Mouse (Mus musculus): ENCODE measurements at regions not wholly inside any gene's neighbourhood (a gene's known extent, or its start where the extent isn't known, plus 50 kb on each side); places are given as distances from the start of the nearest gene placed in this dataset.
"Not testable (repeated sequence)": the region's sequence is repeated elsewhere in the genome, so short reads cannot be mapped to it uniquely, and the experiment has no call there.

DNA sequence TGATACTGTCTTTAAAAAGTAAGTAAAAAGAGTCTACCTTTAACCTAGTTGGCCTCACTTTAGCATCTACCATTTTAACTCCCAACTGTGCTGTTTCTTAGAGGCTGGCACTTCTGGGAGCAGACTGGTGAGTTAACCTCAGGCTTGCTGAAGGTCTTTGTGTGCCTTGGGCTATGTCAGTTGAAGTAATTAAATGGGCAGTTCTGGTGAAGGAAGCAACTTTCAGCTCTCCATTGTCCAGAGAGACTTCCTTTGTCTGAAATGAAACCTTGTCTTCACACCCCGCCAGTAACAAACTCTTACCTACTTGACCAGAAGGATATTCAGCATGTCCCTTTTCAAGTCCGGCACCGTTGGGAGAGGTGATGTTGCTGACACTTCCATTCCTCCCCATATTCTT lies 55.5 kb downstream of the Zfp281 start:
- no peak for DNase-seq

- not testable (repeated sequence) for DNase-seq
Observed at GRCm38 (mm10) chr1:136682311-136682710, 57.6 kb downstream of the Zfp281 start.

- peak; percentile 85 to 88 for DNase-seq
Observed at GRCm38 (mm10) chr1:136683061-136683531, 58.4 kb downstream of the Zfp281 start.

DNA sequence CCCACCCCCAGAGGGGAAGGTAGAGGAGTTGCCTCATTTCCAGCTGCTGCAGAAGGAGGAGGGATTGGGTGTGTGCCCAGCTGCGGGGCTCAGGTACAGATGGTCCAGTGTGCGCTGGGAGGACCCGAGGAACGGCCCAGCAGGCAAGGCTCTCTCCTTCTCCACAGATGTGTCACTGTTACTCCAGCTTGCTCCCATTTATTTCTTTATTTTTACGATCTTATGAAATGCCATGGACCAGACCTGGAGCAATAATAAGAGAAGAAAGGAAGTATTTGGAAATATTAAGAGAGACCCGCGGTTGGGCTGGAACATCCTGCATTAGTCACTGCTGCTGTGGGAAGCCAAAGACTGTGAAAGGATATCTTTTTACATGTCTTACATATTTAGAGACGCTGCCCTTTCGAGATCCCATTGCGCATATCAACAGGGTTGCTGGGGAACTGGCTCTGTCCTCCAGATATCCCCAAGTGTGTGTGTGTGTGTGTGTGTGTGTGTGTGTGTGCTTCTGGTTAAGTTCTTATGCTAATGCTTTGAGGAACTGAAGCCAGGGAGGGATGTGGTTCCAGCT lies 58.9 kb downstream of the Zfp281 start:
- DNase-seq: peak; percentile 72 to 79

GRCm38 (mm10) chr1:136684481-136684880 lies 59.8 kb downstream of the Zfp281 start:
- DNase-seq: no peak

DNA sequence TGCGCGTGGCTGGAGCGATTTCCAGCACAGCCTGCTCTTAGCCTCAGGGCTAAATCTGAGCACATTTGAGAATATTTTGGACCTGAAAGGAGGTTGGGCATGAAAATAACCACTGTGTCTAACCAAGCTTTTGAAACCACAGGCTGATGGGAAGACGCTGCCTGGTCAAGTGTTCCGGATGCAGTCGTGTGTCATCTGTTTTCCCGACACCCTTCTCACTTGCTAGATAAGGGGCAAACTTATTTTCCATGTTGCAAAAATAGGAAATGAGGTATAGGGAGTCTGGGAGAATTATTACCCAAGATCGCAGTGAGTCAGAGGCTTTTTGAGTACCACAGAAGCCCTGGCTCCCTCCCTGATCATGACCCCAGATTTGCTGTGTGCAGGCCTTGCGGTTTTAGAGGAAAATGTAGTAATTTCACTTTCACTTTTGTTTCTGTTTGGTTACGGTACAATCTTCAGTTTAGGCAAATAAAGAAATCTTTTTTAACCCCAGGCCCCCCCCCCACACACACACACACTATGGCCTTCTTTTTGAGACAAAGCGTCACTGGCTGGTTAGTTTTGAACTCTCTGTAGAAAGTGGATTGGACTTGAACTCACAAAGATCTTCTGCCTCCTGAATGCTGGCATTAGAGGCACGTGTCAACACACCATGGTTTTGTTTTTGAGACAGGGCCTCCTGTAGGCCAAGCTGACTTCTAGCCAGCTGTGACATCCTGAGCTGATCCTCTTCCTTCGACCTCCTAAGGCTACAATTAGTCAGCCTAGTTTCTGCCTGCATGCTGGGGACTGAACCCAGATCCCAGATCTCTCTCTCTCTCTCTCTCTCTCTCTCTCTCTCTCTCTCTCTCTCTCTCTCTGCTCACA lies 60.7 kb downstream of the Zfp281 start:
- DNase-seq: peak; percentile 68 to 81

DNA sequence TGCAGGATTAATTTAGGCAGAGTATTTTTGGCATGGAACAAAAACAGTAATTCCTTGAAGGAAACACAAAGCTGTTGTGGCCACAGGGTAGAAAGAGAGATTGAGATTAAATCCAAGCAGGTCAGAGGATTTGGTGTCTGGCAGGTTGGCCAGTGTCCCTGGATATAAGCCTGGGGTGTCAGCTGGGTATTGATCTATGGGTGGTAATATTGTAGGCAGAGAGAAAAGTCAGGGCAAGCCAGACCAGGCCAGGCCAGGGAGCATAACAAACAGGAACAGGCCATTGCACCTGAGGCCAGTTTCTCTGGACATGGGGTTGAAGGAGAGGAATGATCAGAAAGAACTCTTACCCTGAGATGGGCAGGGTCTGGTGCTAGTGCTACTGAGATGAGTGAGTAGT lies 61.8 kb downstream of the Zfp281 start:
- no peak for DNase-seq

GRCm38 (mm10) chr1:136690068-136690467 lies 65.4 kb downstream of the Zfp281 start:
- DNase-seq: no peak

DNA sequence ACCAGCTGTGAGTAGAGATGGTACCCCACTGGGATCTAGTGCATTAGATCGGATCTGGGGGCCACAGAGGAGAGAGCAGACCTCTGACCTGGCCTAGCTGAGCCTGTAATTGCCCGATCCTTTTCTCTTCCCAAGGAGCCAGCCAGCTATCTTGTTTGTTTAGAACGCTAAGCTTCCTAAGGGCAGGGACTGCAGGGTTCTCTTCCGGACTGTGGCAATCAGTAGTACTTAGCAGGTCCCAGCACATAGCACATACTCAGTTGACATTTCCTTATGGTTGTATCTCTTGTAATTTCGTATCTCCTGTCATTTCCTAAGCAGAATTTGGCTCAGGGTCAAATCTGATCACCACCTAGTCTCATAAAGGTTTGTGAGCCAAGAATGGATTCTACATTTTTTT lies 68.7 kb downstream of the Zfp281 start:
- no peak for DNase-seq

DNA sequence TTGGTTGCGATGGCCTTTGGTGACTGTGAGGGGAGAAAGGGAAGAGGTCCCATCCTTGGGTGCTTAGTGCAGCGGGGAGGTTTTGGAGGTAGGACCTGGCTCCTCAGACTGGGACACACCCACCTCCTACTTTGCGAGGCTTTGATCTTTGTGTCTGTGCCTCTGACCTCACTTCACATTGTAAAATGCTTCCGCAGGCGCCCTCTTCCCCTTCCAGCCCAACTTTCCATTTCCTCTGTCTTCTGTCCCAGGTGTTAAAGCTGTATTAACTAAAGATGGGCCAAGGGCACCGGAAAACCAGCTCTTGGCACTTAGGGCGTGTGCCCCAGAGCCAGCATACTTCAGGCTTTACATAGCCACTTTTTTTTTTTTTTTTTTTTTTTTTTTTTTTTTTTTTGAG lies 70.3 kb downstream of the Zfp281 start:
- DNase-seq: peak in 1 of 2 experiments; percentile 35

GRCm38 (mm10) chr1:136696077-136696641 lies 71.5 kb downstream of the Zfp281 start:
- peak; percentile 44 to 45 for DNase-seq

DNA sequence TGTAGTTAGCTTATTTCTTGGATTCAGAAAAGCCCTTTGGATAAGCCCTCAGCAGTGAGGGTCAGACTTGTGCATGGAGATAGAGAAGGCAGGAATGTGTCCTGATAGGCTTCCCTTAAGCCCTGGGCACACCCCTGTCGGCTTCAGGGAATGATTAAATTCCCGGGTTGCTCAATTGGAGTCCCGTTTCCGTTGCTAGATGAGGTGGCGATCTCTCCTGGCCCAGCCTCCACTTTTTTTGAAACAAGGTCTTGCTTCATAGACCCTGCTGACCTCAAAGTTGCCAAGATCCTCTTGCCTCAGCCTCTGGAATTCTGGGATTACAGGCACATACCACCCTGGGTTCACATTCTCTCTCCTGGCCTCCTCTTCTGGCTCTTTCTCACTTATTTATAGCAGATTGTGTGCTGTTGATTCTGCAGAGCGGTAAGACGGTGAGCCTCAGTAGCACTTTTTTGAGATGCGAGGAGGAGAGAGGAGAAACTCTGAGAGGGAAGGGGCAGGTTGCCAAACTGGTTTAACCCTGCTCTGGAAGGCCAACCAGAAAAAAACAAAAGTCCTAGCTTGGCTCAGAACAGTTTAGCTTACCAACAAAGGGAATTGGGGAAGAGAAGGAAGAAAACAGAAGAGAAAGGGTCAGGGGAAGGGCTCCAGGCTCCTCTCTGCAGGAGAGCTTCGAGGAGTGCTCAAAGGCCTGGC lies 73.9 kb downstream of the Zfp281 start:
- DNase-seq: peak; percentile 59 to 78

DNA sequence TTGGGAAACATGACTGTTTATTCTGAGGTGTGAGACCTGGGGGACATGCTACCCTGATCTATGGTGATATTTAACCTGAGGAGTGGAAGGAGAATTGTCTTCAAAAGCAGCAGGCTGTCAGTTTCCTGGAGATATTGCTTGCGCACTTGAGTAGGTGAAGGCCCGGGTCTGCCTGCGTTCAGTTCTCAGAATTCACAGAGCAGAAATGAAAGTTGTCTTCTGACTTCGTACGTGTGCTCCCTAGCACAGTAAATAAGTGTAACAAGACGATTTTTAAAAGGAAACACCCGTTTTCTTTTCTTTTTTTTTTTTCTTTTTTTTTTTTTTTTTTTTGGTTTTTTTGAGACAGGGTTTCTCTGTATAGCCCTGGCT lies 74.4 kb downstream of the Zfp281 start:
- no peak for DNase-seq

GRCm38 (mm10) chr1:136699571-136699970 lies 74.9 kb downstream of the Zfp281 start:
- DNase-seq: no peak

DNA sequence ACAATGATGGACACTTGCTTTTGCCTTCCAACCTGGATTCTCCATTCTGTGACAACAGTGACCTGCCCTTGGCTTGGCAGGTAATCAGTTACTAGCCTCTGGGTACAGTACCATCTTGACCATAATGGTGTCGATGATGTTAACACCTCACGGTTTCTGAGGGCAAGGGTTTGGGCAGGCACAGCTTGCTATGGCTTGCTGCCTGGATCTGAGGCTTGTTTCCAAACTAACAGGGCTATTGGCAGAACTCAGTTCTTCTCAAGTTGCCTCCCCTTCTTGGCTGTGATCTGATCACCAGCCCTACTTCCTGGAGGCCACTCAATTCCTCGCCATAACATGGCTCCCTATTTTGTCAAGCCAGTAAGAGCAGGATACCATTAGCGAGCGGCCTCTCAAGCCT lies 79.4 kb downstream of the Zfp281 start:
- peak in 1 of 2 experiments; percentile 24 for DNase-seq

DNA sequence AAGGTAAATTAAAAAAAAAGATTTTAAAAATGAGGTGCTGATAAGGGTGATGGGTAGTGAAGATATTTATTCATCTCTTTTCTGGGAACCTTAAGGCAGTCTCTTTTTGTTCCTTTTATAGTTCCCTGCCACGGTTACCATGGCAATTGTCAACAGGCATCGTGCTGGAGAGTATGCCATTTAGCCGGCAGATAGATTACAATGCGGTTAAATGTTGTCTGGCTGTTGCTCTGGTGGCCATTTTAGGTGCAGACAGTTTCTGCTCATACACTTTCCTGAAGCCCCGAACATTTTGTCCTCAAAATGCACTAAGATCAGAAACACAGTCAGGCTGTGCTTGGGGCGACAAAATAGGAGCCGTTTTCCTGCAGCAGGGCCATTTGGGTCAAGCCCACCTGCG lies 81.8 kb downstream of the Zfp281 start:
- DNase-seq: no peak

DNA sequence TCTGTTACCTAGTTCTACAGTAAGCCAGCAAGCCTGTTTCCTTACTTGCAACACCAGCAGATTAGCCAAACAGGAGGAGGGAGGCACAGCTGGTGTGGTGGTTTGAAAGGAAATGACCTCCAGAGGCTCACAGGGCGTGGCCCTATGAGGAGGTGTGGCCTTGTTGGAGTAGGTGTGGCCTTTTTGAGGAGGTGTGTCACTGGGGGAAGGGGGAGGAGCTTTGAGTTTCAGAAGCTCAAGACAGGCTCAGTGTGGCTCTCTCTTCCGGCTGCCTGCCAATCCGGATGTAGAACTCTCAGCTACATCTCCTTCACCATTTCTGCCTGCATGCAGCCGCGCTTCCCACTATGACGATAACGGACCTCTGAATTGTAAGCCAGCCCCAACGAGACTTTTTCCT lies 82.7 kb downstream of the Zfp281 start:
- peak; percentile 38 to 61 for DNase-seq

DNA sequence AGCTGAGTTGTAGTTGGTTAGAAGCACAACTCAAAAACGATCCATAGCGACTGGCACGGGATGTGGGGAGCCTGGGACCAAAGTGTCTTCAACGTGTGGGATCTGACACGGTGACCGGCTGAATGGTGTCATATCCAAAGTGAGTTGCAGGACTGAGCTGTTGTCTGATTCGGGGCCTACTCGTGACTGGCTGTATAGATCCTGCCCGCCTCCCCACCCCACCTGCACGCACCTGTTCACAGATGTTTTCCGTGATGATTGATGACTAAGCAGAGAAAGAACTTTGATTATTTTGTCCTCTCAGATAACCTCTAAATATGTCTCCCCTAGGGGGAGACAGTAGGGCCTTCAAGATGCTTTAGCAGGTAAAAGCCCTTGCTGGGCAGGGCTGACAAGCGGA lies 83.2 kb downstream of the Zfp281 start:
- no peak for DNase-seq

DNA sequence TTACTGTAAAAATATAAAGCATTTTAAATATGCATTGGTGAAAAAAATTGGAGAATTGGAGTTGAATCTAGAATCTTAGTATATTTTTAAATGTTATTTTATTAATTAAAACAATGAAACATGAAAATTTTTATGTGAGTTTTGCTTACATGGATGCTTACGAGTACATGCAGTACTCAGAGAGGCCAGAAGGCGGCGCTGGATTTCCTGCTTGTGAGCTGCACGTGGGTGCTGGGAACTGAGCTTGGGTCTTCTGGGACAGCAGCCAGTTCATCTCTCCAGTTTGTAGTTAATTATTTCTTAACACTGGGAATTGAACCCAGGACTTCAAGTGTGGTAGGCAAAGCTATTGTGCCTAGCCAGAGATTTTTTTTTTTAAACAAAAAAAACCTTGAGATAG lies 85.5 kb downstream of the Zfp281 start:
- no peak for DNase-seq

GRCm38 (mm10) chr1:136711243-136711642 lies 86.5 kb downstream of the Zfp281 start:
- no peak for DNase-seq

DNA sequence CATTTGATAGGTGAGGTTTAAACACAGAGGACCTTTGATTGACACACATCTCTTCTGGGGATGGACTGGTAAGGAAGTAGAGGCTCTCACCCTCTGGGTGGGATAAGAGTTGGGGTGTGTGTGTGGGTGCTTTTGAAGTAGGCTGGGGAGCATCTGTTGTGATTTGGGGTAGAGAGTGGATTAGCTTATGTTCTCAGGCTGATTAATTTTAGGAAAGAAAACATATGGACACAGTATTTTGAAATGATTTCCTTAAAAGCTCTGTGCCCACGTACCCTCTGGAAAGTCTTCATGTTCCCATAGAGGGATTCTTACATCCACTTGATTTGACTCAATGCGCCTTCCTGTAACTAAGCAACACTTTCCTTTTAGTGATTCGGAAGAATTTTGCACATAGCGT lies 89.4 kb downstream of the Zfp281 start:
- no peak for DNase-seq

DNA sequence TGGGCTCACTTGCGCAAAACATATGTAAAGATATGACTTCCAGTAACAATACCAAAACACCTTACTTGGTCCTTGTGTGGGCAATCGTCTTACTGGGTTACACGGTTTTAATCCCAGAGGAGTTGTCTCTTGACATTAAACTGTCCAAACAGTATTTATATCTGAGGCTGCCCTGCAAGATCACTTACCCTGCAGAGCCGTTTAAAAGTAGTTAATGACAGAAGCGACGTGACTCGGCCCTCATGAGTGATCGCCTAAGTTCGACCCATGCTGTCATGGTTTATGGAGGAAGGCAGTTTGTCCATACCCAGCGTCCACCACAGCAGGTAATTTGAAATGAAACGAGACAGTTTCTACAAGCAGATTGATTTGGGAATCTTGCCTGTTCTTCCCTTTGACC lies 90.3 kb downstream of the Zfp281 start:
- no peak for DNase-seq

All from heart, adult 18-20 months (tissue).